Mouse (Mus musculus): Measurements from ENCODE around the gene Col1a1.
"Not testable (repeated sequence)": the region's sequence is repeated elsewhere in the genome, so short reads cannot be mapped to it uniquely, and the experiment has no call there.

Gene Col1a1

DNA sequence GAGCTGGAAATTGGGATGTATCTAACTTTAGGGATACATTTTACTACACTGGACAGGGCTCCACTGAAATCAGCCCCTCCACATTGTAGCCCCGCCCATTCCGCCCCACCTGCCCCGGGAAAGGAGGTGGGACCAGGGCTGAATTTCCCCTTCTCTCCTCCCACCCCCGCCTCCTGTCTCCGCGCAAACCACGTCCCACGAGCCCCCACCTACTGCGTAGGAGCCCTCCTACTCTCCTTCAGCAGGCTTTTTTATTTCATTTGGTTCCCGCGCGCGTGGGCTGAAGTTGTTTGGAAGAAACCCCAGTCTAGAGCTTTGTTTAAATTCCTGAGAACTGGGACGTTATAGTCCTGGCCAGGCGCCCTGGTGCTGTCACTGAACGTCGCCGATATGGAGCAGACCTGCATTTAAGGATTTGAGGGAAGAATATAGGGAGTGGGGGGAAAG lies 1.3 kb downstream of the Col1a1 start:
- DNase-seq (ENCODE audit: low read depth in 1 of 2, low spot score in 2 of 2), result no peak

GRCm38 (mm10) chr11:94937787-94938186 lies 1.8 kb downstream of the Col1a1 start:
- DNase-seq (ENCODE audit: low read depth in 1 of 2, low spot score in 2 of 2), result no peak

DNA sequence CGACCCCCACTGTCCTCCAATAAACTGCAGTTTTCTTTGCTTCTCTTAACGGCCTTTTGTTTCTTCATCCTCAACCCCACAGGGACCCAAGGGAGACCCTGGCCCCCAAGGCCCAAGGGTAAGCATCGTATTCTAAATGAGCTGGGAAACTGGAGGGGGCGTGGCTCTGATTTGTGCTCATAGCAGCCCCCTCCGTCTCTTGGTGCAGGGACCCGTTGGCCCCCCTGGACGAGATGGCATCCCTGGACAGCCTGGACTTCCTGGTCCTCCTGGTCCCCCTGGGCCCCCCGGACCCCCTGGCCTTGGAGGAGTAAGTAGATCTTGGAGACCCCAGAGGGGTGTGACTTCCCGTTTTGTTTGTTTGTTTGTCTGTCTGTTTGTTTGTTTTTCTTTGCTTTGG lies 2.3 kb downstream of the Col1a1 start:
- DNase-seq (ENCODE audit: low read depth in 1 of 2, low spot score in 2 of 2), result no peak

DNA sequence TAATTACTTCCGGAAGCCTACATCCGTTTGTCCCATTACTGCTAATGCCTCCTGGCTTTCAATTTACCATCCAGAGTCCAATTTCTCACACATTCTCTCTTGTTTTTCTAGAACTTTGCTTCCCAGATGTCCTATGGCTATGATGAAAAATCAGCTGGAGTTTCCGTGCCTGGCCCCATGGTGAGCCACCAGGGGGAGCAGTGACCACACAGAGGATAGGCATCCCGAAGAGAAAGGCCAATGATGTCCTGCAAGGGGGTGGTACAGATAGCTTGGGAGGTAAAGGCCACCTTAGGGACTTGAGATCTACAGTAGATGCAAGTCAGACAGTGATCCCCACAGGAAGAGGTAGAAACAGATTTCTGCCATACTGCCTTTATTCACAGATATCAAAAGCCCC lies 3.3 kb downstream of the Col1a1 start:
- peak in 1 of 2 experiments; percentile 26 for DNase-seq (ENCODE audit: low read depth in 1 of 2, low spot score in 2 of 2)

DNA sequence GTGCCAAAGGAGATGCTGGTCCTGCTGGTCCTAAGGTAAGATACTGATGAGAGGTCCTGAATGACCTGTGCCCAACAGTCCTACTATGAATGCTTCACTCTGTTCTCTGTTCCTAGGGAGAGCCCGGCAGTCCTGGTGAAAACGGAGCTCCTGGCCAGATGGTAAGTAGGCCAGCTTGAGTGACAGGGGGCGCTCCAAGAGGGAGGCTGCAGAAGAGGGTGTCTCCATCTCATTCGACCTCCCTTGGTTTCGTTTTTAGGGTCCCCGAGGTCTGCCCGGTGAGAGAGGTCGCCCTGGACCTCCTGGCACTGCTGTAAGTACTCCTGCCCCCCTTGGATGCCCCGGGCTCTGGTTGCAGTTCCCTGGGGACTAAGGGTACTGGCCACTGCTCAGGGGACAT lies 5.1 kb downstream of the Col1a1 start:
- no peak for DNase-seq (ENCODE audit: low read depth in 1 of 2, low spot score in 2 of 2)

DNA sequence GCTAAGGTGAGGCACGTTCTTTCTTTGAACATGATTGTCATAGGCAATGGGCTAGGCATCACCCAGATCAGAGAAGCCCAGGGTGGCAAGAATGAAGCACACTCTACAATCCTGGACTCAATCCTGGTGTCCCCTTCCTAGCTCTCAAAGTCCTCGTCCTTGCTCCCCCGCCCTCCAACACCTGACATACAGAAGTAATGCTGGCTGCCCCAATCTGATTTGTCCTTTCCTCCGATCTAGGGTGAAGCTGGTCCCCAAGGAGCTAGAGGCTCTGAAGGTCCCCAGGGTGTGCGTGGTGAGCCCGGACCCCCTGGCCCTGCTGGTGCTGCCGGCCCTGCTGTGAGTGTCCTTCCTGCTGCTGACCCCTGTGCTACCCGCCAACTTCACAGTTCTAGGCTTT lies 5.8 kb downstream of the Col1a1 start:
- DNase-seq (ENCODE audit: low read depth in 1 of 2, low spot score in 2 of 2), result no peak

- DNase-seq (ENCODE audit: low read depth in 1 of 2, low spot score in 2 of 2), result peak in 1 of 2 experiments; percentile 23
Measured at GRCm38 (mm10) chr11:94942282-94943023, 6.4 kb downstream of the Col1a1 start.

DNA sequence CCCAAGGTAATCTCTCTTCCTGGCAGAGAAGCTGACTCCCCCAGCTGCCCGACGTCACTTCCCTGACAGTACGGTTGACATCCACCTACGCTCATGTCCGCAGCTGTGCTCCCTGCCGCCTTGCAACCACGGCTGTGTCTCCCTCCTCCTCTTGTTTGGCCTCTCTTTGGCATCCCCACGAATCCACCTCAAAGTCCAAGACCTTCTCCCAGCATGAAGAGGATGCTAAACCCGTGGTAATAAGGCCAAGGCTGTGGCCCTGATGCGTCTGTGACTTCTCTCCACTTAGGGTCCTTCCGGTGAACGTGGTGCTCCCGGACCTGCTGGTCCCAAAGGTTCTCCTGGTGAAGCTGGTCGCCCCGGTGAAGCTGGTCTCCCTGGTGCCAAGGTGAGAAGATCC lies 7.0 kb downstream of the Col1a1 start:
- DNase-seq (ENCODE audit: low read depth in 1 of 2, low spot score in 2 of 2), result no peak

- DNase-seq (ENCODE audit: low read depth in 1 of 2, low spot score in 2 of 2), result no peak
Measured at GRCm38 (mm10) chr11:94944295-94944694, 8.3 kb downstream of the Col1a1 start.

DNA sequence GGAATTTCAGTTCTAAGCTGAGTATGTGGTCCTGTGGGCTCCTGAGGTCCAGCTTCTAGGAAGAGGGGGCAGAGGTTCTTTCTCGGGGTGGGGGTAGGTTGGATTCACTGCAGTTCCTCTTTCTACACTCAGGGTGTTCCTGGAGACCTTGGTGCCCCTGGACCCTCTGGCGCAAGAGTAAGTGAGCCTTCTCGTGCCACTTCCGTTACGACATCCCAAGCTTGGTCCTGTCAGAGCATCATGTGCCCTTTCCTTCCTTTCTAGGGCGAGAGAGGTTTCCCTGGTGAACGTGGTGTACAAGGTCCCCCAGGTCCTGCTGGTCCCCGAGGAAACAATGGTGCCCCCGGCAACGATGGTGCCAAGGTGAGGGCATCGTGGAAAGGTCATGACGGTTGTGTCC lies 9.2 kb downstream of the Col1a1 start:
- DNase-seq (ENCODE audit: low read depth in 1 of 2, low spot score in 2 of 2), result no peak

DNA sequence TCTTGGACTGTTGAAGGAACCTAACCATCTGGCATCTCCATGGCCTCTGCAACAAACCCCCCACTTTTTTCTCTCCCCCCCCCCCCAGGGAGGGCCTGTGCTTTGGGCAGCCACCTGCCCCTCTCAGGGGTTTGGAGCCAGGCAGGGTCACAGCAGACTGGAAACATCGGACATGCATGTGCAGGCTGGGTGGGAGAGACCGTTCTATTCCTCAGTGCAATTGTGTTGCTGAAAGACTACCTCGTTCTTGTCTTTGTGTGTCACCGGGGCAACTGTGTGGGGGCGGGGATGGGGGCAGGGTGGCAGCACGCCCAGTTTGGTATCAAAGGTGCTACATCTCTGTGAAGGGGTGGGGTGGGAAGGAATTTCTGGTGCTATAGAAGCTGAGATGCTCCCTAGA lies 16.1 kb downstream of the Col1a1 start:
- no peak for DNase-seq (ENCODE audit: low read depth in 1 of 2, low spot score in 2 of 2)

DNA sequence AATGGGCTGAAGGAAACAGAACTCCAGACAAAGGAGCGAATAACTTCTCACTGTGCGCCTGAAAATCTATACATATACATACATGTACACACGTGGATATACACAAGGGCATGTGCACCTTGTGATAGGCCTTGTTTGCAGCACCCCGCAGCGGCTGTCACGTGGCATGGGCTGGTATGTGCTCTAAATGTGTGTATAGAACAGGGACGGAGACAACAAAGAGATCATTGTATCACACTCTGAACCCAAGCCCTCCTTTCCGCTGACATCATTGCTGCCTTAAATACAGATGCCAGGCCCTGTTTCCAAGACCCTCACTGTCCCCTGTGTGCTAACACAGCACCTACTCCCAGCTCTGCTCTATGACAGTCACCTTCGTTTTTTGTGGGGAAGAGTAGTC lies 19.1 kb downstream of the Col1a1 start:
- DNase-seq (ENCODE audit: low read depth in 1 of 2, low spot score in 2 of 2), result no peak

- DNase-seq (ENCODE audit: low read depth in 1 of 2, low spot score in 2 of 2), result no peak
Measured at GRCm38 (mm10) chr11:94957693-94958064, 21.7 kb downstream of the Col1a1 start.

GRCm38 (mm10) chr11:94958065-94958858 lies 22.2 kb downstream of the Col1a1 start:
- no peak for DNase-seq (ENCODE audit: low read depth in 1 of 2, low spot score in 2 of 2)

DNA sequence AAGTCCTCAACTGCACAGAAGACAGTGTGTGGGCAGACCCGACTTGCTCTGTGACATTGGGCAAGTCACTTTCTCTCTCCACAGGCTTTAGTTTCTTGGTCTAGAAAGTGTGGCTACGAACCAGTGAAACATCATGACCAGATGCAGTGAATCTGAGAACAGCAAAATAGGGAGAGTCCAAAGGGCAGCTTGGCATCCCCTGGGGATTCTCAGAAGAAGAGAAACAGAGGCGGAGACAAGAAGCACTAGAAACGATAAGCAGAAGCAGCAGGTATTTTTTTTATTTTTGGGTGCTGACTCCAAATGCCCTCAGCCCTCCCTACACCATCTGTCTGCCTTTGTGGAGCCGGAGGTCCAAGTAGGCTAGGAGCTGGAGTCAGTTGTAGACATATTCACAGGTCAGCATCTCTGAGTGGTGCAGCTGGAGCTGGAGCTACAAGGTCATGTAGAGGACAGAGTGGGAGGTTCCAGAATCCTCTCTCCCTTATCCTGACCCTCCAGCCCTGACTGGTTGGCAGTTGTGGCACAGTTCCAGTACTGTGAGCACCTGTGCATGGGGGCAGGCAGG lies 26.6 kb downstream of the Col1a1 start:
- no peak for DNase-seq (ENCODE audit: low read depth in 1 of 2, low spot score in 2 of 2)

- no peak for DNase-seq (ENCODE audit: low read depth in 1 of 2, low spot score in 2 of 2)
Measured at GRCm38 (mm10) chr11:94967419-94967818, 31.4 kb downstream of the Col1a1 start, which contains the start of gene Hils1. Gene Hils1 (plus strand): TSS chr11:94967593.

- no peak for DNase-seq (ENCODE audit: low read depth in 1 of 2, low spot score in 2 of 2)
Measured at GRCm38 (mm10) chr11:94968187-94968586, 32.2 kb downstream of the Col1a1 start.

GRCm38 (mm10) chr11:94969709-94970108 lies 33.7 kb downstream of the Col1a1 start:
- not testable (repeated sequence) for DNase-seq (ENCODE audit: low read depth in 1 of 2, low spot score in 2 of 2)

DNA sequence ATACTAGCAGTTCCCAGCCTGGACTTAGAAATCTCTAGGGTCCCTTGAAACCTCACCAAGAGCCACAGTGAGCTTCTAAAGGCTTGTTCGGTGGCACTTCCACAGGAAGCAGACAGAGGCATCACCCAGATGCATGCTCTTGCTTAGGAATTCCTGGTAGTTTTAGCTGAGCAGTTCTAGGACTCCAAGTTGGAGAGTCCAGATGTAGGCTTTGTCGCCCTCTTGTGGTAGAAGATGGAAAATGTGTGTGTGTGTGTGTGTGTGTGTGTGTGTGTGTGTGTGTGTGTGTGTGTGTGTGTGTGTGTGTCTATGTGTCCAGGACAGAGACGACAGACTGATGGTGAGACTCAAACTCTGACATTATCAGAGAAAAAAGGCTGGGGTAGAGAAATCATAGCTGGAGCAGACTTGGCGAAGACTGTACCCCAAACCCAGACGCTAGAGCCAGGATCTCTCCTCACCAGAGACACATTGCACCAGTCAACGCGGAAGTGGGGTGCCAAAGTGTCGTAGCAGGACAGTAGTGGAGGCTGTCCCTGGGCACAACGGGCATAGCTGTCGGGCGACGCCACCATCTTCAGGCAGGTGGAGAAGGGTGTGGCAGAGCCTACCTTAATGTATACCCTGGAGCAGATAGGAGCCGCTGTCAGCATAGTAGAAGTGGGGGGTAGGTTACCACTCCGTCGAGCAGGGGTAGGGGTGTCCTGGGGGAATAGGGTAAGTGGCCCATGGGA lies 34.4 kb downstream of the Col1a1 start:
- peak in 1 of 2 experiments; percentile 41 for DNase-seq (ENCODE audit: low read depth in 1 of 2, low spot score in 2 of 2)

DNA sequence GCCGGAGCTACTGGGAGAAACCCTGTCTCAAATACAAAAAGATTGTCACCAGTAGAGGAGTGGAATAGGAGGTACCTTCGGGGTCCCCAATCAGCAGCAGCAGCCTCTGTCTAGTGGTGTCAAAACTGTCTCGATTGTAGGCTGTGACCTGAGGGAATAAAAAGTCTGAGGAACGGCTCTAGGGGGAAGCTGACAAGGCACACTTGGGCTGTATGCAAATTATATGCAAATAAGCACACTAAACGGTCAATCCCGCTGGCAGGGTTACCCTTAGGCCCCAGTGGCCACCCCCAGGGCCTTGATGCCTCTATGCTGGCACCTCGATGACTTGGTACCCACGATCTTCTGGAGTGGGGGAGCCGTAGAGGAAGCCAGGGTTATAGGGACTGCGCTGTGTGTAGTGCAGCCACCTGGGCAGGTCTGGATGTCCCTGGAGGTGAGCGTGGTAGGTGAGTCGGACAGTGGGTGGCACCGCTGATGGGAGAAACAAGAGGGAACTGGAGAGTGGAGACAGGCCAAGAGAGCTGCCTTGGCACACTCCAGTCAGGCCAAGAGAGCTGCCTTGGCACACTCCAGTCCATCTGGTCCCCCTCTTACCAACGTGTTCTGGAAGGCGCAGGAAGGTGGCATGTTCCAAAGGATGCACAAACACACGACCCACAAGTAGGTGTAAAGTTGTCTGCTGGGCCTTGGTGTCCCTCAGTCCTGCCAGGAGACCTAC lies 36.0 kb downstream of the Col1a1 start:
- DNase-seq (ENCODE audit: low read depth in 1 of 2, low spot score in 2 of 2), result no peak

GRCm38 (mm10) chr11:94972887-94973286 lies 36.9 kb downstream of the Col1a1 start:
- DNase-seq (ENCODE audit: low read depth in 1 of 2, low spot score in 2 of 2), result no peak
